Mouse (Mus musculus) G1E-ER4 (cell line): ENCODE data around the gene Hmgn2. TPM values are rescaled to one million over a fixed set of nuclear protein-coding genes. Genes with fewer than 3 reads are reported as not detected.

Experiments
- GATA1 ChIP-seq: IDR thresholded peaks from one replicate; pipeline ENCODE4 v1.8.0; 2012; ENCODE audit warnings: low read length, inconsistent platforms
- polyA plus RNA-seq: library from polyadenylated mRNA; stranded (reverse); fragments of >175 nt; gene quantifications from 2 replicates; pipeline ENCODE4 v1.2.3, GENCODE M21; 2012

The Hmgn2 gene
- 641 and 793 TPM in 2 replicates for polyA plus RNA-seq

DNA sequence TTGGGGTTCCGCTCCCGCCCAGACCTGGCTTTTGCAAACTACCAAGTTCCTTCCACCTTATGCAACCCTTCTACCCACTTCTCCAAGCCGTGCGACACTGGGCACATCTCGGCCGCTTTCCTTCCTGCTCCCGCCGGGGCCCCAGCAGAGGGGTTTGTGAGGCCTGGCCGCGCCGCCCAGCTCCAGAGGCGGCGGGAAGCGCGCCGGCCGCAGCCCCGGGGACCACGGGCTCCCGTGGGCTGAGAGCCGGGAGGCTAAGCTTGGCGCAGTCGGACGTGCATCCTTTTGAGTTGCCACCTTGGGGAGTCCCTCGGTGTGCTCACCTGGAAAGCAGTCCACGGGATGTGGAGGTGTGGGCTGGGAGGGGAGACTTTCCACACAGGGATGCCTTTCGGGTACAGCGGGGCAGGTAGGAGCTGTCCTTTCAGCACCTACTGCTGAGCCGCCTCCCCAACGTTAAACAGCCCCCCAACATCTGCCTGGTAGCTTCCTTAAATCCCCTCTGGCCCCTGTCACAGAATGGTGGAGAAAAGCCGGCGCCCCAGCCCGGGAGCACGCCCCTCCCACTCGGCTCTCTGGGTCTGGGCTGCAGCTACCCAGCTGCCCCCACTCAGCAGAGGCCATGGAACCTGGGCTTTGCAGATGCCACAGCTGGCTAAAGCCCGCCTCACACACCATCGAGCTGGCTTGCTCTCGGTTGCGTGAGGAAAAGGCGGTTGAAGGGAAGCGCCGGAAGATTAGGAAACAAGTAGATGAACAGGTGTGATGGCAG lies at the start of gene Hmgn2:
Gene Hmgn2, minus strand, starts transcription at position 501 of the 772 bp plus-strand sequence.
- TF ChIP-seq GATA1 = no peak

DNA sequence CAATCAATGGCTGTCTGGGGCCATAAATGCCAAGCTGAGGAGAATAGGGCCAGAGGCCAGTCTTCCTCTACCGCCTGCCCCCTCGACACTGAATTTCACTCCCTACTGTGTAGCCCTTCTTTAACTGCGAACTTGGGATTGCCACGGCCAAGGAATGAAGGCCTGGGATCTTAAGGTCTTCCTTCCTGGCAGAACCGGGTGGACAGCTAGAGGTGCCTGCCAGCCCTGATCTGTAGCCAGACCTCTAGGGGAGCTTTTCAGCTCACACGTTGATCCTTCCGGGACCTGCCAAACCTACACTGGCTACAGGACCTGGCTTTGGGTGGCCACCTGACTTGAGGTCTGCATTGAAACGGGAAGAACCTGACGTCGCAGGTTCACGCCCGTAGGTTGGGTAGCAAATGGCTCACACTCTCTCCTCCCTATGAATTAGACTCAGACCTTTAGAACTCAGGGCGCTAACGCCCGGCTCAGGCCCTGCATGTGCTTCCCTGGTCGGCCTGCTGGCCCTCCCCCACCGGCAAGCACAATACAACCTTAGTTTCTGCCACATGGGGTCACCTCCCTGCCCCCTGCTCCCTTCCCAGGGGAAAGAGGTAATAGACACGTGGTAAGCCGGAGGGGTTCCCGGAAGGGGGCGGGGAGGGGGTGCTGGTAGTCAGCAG lies 48.9 kb upstream of the Hmgn2 start:
- TF ChIP-seq GATA1 = no peak

DNA sequence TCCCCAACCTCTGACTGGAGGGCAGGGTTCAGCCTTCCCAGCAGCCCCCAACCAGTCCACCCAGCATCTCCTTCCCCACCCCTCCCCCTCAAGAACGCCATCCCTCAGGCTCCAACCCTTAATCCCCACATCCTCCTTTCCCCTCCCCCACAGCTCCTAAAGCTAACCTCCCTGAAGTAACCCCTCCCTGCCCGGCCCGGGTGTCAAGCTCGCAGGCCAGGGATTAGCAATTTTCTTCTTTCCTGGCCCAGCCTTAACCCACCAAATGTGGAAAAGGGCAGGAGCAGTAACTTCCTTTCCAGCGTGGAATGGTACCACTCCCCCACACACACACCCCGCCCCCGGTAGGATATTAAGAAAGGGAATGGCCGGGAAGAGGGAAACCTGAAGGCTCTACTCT lies 48.3 kb upstream of the Hmgn2 start:
- no peak for TF ChIP-seq GATA1

DNA sequence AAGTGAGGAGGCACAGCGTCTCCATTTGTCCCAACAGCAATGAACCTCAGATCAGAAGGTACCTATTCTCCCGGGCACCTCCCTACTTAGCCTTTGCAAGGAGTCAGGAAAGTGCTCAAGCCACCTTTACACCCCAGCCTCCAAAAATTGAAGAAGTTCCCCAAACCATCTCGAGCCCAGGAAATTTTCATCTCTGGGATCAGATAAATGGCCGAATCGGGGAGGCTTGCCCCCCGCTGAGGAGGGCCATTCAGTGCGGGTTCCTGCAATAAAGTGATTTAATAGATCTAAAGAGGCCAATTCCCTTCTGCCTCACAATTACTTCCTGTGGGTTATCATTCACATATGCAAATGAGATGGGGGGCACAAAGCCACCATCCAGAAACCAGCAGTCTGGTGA lies 47.8 kb upstream of the Hmgn2 start:
- TF ChIP-seq GATA1 = no peak

GRCm38 (mm10) chr4:134012858-134013528 lies 44.5 kb upstream of the Hmgn2 start:
- no peak for TF ChIP-seq GATA1

DNA sequence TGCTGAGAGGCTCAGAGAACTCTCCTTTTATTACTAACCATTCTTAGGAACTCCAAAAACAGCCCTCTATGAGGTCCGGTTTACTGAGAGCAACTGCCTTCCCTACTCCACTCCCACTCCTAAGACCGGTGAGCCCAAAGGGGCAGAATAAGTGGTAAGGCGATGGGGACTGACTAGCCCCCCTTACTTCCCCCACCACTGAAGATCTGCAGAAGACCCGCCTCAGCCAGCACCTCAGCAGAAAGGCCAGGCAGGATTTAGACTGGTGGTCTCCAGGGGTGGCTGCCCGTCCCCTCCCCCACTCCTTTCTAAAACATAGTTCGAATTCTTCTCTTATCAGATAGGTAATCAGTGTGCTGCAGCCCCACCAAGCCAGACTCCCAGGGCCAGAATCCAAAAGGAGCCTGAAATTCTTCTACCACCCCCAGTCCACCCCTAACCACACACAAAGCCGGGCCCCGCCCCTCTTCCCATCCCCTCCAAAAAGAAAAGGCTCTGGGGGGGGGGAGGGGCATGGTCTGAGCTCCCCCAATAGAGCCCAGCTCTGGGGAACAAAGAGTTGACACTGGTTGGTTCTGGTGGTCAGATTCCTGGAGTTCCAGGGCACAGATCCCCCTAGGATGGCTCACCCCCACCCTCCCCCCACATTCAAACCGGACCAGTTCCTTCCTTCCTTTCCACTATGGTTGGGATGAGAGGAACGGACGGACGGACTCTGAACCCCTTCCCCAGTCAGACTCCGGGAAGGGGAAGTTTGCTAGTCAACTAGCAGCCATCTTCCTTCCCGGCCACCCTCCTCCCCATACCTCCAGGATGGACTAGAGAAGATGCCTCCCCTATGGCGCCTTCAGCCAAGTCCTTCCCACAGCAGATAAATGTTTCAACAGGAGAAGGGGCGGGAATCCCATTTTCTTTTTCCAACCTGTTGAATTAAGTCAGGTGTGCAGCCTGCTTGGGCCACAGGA lies 43.3 kb upstream of the Hmgn2 start:
- TF ChIP-seq GATA1 = no peak

DNA sequence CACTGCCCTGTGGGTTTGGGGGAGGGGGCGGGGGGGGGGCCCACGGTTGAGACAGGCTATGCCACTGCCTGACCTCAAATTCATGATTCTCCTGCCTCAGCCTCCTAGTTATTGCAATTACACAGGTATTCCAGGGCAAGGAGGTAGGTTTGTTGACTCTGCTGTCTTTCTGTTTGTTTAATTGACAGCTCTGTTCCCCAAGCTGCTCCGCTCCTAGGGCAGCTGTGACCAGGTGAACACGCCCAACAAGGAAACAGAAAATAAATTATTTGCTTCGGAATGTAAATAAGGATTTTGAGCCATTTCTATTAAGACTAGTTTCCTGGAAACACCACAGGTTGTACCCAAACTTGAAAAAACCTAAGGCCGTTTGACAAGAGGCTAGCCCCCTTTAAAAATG lies 41.3 kb upstream of the Hmgn2 start:
- no peak for TF ChIP-seq GATA1

GRCm38 (mm10) chr4:134006845-134007244 lies 38.4 kb upstream of the Hmgn2 start:
- no peak for TF ChIP-seq GATA1

DNA sequence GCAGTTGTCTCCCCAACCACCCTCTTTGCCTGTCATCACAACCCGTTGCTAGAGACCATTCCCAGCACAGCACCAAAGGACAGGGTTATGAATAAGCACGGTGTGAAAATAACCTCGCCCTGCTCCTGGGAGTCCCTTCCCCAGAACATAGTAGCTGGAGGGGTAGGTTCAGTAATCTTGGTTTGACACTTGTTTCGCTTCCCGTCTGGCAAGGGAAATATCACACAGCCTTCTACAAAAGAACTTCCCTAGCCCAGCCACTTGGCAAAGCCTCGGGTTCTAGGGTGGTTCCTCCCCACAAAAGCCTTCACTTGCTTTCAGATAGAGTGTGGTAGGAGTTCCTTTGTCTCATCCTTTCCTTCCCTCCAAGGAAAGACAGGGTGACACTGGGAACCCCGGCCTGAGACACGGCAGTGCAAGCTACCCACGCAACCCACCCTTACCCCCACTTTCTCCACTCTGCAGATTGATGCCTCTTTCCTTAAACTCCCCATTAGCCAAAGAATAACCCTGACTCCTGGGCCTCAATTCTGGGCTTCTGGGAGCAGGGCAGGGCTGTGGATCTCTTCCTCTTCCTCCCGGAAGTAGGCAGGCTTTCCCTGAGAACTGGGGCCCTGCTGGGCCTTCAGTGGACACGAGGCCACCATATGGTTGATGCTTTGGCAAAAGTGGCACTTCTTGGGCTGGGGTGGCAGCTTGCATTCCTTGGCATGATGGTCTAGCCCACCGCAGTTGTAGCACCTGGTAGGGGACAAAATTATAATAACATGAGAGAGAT lies 37.3 kb upstream of the Hmgn2 start:
- no peak for TF ChIP-seq GATA1

GRCm38 (mm10) chr4:134002903-134003302 lies 34.5 kb upstream of the Hmgn2 start:
- TF ChIP-seq GATA1 = no peak

DNA sequence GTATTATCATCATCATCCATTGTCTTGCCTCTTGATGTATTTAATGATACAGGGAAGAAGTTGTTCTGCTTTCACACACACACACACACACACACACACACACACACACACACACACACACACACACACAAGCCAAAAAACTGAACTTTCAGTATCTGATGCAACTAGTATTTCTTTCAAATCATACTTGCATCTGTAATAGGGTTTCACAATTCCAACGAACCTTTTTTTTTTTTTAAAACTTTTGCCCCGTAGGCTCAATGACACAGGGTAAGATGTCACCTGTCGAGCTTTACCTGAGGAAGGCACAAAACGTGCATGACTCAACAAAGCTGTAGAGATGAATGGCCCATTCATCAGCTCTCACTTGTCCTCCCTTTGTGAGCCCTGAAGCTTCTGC lies 33.8 kb upstream of the Hmgn2 start:
- no peak for TF ChIP-seq GATA1

- no peak for TF ChIP-seq GATA1
Measured at GRCm38 (mm10) chr4:134001710-134002109, 33.3 kb upstream of the Hmgn2 start.

DNA sequence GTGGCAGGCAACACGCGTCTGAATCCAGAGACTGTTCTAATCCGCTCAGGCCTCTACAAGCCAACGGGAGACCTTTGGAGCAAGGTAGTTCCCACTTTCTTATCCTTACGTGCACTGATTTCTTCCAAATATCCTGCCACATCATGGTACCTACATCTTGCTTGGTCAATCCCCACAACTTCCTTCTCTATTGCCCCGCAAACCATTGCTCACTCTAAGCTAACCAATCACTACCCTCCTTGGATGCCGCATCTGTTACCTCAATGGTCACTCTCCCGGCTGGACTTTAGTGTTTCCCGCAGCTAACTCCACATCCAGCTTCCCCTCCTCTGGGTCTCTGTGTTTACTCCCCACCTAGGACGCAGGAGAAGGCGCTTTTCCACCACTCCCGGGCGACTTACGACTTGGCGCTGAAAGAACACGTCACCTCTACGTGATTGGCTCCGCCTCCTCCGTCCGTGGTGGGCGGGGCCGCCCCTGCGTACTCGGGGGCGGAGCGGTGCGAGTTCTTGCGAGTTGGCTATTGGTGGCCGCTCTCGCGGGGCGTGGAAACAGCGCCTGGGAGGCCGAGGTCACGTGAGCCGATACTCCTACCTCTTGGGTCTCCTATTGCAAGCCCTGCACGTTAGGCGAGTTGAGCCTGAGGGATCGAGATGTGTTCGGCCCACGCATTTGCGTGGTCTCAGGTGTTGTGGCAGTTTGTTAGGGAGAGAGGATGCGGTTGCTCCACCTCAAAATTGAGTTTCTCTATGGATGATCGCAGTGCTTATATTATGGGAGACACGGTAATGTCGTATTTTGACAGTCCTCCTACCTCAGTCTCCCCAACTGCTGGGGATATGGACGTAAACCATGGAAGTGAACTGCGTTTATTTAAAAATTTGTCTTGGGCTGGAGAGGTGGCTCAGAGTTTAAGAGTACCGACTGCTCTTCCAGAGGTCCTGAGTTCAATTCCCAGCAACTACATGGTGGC lies 32.3 kb upstream of the Hmgn2 start, which contains the start of gene Dhdds:
Gene Dhdds, minus strand, starts transcription at position 453 of the 973 bp plus-strand sequence.
- no peak for TF ChIP-seq GATA1
